Mouse (Mus musculus): ENCODE measurements around the gene B3gnt9. TPM values are rescaled to one million over a fixed set of nuclear protein-coding genes. Genes with fewer than 3 reads are reported as not detected.
"Not testable (repeated sequence)": the region's sequence is repeated elsewhere in the genome, so short reads cannot be mapped to it uniquely, and the experiment has no call there.

The B3gnt9 gene
- total and polyA plus RNA-seq, 3 experiments, result 2.7 to 4.7 TPM; not detected in 1

DNA sequence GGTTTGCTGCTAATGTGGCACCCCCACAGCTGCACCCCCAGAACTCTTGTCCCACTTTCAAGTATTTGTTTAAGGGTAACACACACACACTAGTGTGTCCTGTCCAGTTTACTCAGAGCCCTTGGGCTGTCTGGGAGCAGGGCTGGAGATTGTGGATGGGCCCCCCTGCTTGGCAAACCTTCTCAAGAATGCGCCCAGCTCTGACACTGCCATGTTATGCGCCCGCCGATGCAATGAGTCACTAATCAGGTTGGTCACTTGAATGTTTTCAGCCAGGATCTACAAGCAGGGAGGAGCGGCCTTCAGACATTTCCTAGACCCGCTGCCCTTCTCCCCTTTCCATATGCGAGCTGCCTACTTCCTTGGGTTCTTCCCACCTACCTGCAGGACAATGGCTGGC, 37.5 kb upstream of the B3gnt9 start:
- Histone ChIP-seq H3K36me3 (ENCODE audit: control insufficient read depth in 1 of 2, insufficient read depth in 2 of 2, low read length in 2 of 2) (peaks cover 0 to 2% of the 10 kb centered on the region in 2 experiments; a peak in 1 of 4 replicates), H3K27me3 (ENCODE audit: control insufficient read depth in 1 of 2, insufficient read depth in 2 of 2, low read length in 2 of 2) (no peaks in the 10 kb centered on the region), H3K79me2 (ENCODE audit: control insufficient read depth, insufficient read depth, low read length, poor library complexity) (peaks cover 2% of the 10 kb centered on the region; the same call in 1 of the 2 replicates), H3K9me3 (replicated peaks; ENCODE audit: insufficient read depth, low read length) (no peaks in the 10 kb centered on the region), H3K9ac (ENCODE audit: control insufficient read depth, low read depth, low read length, poor library complexity, severe bottlenecking) (no peak overlapping the region), H3K4me3 (ENCODE audit: control insufficient read depth in 1 of 2, insufficient read depth in 1 of 2, low read depth in 2 of 2, low read length in 2 of 2) (no peak overlapping the region), H3K27ac (ENCODE audit: control insufficient read depth, low read depth, low read length) (no peak overlapping the region), H3K4me1 (ENCODE audit: control insufficient read depth in 1 of 2, insufficient read depth in 2 of 2, low read length in 2 of 2) (peaks cover 6 to 18% of the 10 kb centered on the region in 2 experiments)
- TF ChIP-seq POLR2AphosphoS2 (IDR thresholded peaks at IDR 0.05; ENCODE audit: low read length) (no peak), RAD21 (IDR thresholded peaks at IDR 0.05; ENCODE audit: low read depth, low read length) (no peak), USF2 (IDR thresholded peaks at IDR 0.05; ENCODE audit: borderline replicate concordance in 1 of 2, insufficient read depth in 1 of 2, low read depth in 1 of 2, low read length in 2 of 2) (no peak), MXI1 (IDR thresholded peaks at IDR 0.05; ENCODE audit: low read depth, low read length) (no peak), NELFE (IDR thresholded peaks at IDR 0.05; ENCODE audit: low read depth, low read length) (no peak), GABPA (IDR thresholded peaks at IDR 0.05; ENCODE audit: low read depth, low read length) (no peak), TBP (IDR thresholded peaks at IDR 0.05; ENCODE audit: low read depth, low read length) (no peak), CTCF (IDR thresholded peaks at IDR 0.05 in 2 of 3, conservative IDR thresholded peaks at IDR 0.05 in 1 of 3; ENCODE audit: control insufficient read depth in 1 of 3, insufficient read depth in 1 of 3, low read depth in 2 of 3, low read length in 3 of 3, poor library complexity in 1 of 3, severe bottlenecking in 1 of 3) (no peak), CHD2 (IDR thresholded peaks at IDR 0.05; ENCODE audit: low read length) (no peak), UBTF (IDR thresholded peaks at IDR 0.05; ENCODE audit: borderline replicate concordance, insufficient read depth, low read depth, low read length) (no peak), E2F4 (IDR thresholded peaks at IDR 0.05; ENCODE audit: borderline replicate concordance, low read depth, low read length) (no peak), POLR2AphosphoS5 (IDR thresholded peaks at IDR 0.05; ENCODE audit: borderline replicate concordance, low read depth, low read length) (no peak), ZNF384 (IDR thresholded peaks at IDR 0.05; ENCODE audit: low read depth, low read length) (no peak)
- no peak for DNase-seq (ENCODE audit: low read depth, low spot score)

DNA sequence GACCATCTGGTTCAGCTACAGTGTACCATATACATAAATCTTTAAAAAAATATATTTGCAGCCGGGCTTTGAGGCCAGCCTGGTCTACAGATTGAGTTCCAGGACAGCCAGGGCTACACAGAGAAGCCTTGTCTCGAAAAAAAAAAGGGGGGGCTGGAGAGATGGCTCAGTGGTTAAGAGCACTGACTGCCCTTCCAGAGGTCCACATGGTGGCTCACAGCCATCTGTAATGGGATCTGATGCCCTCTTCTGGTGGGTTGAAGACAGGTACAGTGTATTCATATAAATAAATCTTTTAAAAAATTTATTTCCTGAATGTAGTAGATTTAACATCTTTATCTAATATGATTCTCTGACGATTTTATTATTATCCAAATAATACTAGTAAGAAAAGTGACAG, 36.8 kb upstream of the B3gnt9 start:
- not testable (repeated sequence) for H3K9me3 ChIP-seq (replicated peaks; ENCODE audit: insufficient read depth, low read length); H3K79me2 ChIP-seq (ENCODE audit: control insufficient read depth, insufficient read depth, low read length, poor library complexity); H3K9ac ChIP-seq (ENCODE audit: control insufficient read depth, low read depth, low read length, poor library complexity, severe bottlenecking); H3K36me3 ChIP-seq (ENCODE audit: control insufficient read depth in 1 of 2, insufficient read depth in 2 of 2, low read length in 2 of 2); H3K4me3 ChIP-seq (ENCODE audit: control insufficient read depth in 1 of 2, insufficient read depth in 1 of 2, low read depth in 2 of 2, low read length in 2 of 2); H3K27me3 ChIP-seq (ENCODE audit: control insufficient read depth in 1 of 2, insufficient read depth in 2 of 2, low read length in 2 of 2); H3K27ac ChIP-seq (ENCODE audit: control insufficient read depth, low read depth, low read length)
- TF ChIP-seq CTCF (IDR thresholded peaks at IDR 0.05 in 2 of 3, conservative IDR thresholded peaks at IDR 0.05 in 1 of 3; ENCODE audit: control insufficient read depth in 1 of 3, insufficient read depth in 1 of 3, low read depth in 2 of 3, low read length in 3 of 3, poor library complexity in 1 of 3, severe bottlenecking in 1 of 3) (peak; percentile 13 to 52 (median 43); a peak in 4 of 6 replicates), MYC (IDR thresholded peaks at IDR 0.05; ENCODE audit: low read depth, low read length) (peak; percentile 60; the same call in 1 of the 2 replicates), RAD21 (IDR thresholded peaks at IDR 0.05; ENCODE audit: low read depth, low read length) (peak; percentile 20), SMC3 (IDR thresholded peaks at IDR 0.05; ENCODE audit: low read depth, low read length) (peak; percentile 45)
- H3K4me1 ChIP-seq (ENCODE audit: control insufficient read depth in 1 of 2, insufficient read depth in 2 of 2, low read length in 2 of 2), result peaks cover 5 to 20% of the 10 kb centered on the region in 2 experiments
- DNase-seq (ENCODE audit: low read depth, low spot score), result peak; percentile 47

DNA sequence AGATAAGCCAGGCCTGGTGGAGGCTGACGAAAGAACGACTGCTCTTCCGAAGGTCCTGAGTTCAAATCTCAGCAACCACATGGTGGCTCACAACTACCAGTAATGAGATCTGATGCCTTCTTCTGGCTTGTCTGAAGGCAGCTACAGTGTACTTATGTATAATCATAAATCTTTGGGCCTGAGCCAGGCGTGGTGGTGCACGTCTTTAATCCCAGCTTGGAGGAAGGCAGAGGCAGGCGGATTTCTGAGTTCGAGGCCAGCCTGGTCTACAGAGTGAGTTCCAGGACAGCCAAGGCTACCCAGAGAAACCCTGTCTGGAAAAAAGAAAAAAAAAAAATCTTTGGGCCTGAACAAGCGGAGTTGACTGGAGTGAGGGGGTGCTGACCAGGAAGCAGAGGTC, 36.4 kb upstream of the B3gnt9 start:
- DNase-seq (ENCODE audit: low read depth, low spot score), result not testable (repeated sequence)

More for the DNA sequence above, 36.4 kb upstream of the B3gnt9 start:
- H3K27ac ChIP-seq (ENCODE audit: control insufficient read depth, low read depth, low read length); H3K9ac ChIP-seq (ENCODE audit: control insufficient read depth, low read depth, low read length, poor library complexity, severe bottlenecking); H3K9me3 ChIP-seq (replicated peaks; ENCODE audit: insufficient read depth, low read length); H3K36me3 ChIP-seq (ENCODE audit: control insufficient read depth in 1 of 2, insufficient read depth in 2 of 2, low read length in 2 of 2); H3K4me3 ChIP-seq (ENCODE audit: control insufficient read depth in 1 of 2, insufficient read depth in 1 of 2, low read depth in 2 of 2, low read length in 2 of 2); H3K27me3 ChIP-seq (ENCODE audit: control insufficient read depth in 1 of 2, insufficient read depth in 2 of 2, low read length in 2 of 2); H3K79me2 ChIP-seq (ENCODE audit: control insufficient read depth, insufficient read depth, low read length, poor library complexity): not testable (repeated sequence)
- peaks cover 4 to 16% of the 10 kb centered on the region in 2 experiments; a peak in 3 of 4 replicates for H3K4me1 ChIP-seq (ENCODE audit: control insufficient read depth in 1 of 2, insufficient read depth in 2 of 2, low read length in 2 of 2)

Measured in MEL (cell line).